Mouse (Mus musculus) C2C12 (cell line): ENCODE measurements around the gene Rad51b. TPM values are rescaled to one million over a fixed set of nuclear protein-coding genes. Genes with fewer than 3 reads are reported as not detected.

Source experiments
- H3K27me3 ChIP-seq: one replicate; pipeline ENCODE4 v1.6.1; 2011; ENCODE audit not compliant: control insufficient read depth, insufficient read depth, insufficient read length
- H3K36me3 ChIP-seq: one replicate; pipeline ENCODE4 v1.6.1; 2011; ENCODE audit not compliant: control insufficient read depth, insufficient read depth
- H3K4me3 ChIP-seq: one replicate; pipeline ENCODE4 v1.5.1; 2011; ENCODE audit warnings: mild to moderate bottlenecking, control low read depth; ENCODE audit not compliant: poor library complexity, insufficient read depth, severe bottlenecking
- H3K79me2 ChIP-seq: one replicate; pipeline ENCODE4 v1.6.1; 2011; ENCODE audit not compliant: control insufficient read depth, insufficient read depth
- H3K79me3 ChIP-seq: one replicate; pipeline ENCODE4 v1.6.1; 2011; ENCODE audit warnings: low read depth, control low read depth
- H3ac ChIP-seq: one replicate; pipeline ENCODE3; 2011; ENCODE audit warnings: low read depth; ENCODE audit not compliant: control insufficient read depth, insufficient read length
- CEBPB ChIP-seq: IDR thresholded peaks from one replicate; pipeline ENCODE4 v1.6.1; 2011; ENCODE audit warnings: low read depth, mild to moderate bottlenecking, control low read depth, moderate library complexity
- CTCF ChIP-seq: IDR thresholded peaks from one replicate; pipeline ENCODE4 v1.5.1; 2011; ENCODE audit not compliant: control insufficient read depth, insufficient read depth, insufficient read length
- FOSL1 ChIP-seq: IDR thresholded peaks from one replicate; pipeline ENCODE4 v1.8.0; 2011; ENCODE audit warnings: mild to moderate bottlenecking, low read length; ENCODE audit not compliant: poor library complexity, insufficient read depth, severe bottlenecking
- MAX ChIP-seq: IDR thresholded peaks from one replicate; pipeline ENCODE4 v1.6.1; 2011; ENCODE audit warnings: mild to moderate bottlenecking, control low read depth
- MYOD1 ChIP-seq: IDR thresholded peaks from one replicate; pipeline ENCODE4 v1.6.1; 2011; ENCODE audit warnings: low read depth; ENCODE audit not compliant: control insufficient read depth, insufficient read length
- MYOG ChIP-seq: IDR thresholded peaks from one replicate; pipeline ENCODE4 v1.6.1; 2011; ENCODE audit not compliant: control insufficient read depth, insufficient read length; ENCODE audit errors: extremely low read depth
- USF1 ChIP-seq: IDR thresholded peaks from one replicate; pipeline ENCODE4 v1.6.1; 2011; ENCODE audit warnings: low read depth, mild to moderate bottlenecking, control low read depth, moderate library complexity
- polyA plus RNA-seq: library from polyadenylated mRNA; unstranded; fragments of >200 nt; fragmentation: generic; extraction: Trizol; gene quantifications from one replicate; pipeline ENCODE4 v1.2.1, GENCODE M21; 2012; ENCODE audit warnings: missing spikeins

Rad51b gene
- polyA plus RNA-seq, 1 experiment = 1.3 TPM

GRCm38 (mm10) chr12:79663131-79663892, 366.2 kb downstream of the Rad51b start:
- H3K79me2 ChIP-seq = no peaks in the 10 kb centered on the region
- no peak overlapping the region for H3K4me3 ChIP-seq
- H3K27me3 ChIP-seq = no peaks in the 10 kb centered on the region
- H3K79me3 ChIP-seq = no peaks in the 10 kb centered on the region
- no peak overlapping the region for H3ac ChIP-seq
- TF ChIP-seq MAX (no peak), FOSL1 (no peak), MYOD1 (no peak), USF1 (no peak), CEBPB (no peak), MYOG (no peak), CTCF (no peak)
- no peaks in the 10 kb centered on the region for H3K36me3 ChIP-seq

DNA sequence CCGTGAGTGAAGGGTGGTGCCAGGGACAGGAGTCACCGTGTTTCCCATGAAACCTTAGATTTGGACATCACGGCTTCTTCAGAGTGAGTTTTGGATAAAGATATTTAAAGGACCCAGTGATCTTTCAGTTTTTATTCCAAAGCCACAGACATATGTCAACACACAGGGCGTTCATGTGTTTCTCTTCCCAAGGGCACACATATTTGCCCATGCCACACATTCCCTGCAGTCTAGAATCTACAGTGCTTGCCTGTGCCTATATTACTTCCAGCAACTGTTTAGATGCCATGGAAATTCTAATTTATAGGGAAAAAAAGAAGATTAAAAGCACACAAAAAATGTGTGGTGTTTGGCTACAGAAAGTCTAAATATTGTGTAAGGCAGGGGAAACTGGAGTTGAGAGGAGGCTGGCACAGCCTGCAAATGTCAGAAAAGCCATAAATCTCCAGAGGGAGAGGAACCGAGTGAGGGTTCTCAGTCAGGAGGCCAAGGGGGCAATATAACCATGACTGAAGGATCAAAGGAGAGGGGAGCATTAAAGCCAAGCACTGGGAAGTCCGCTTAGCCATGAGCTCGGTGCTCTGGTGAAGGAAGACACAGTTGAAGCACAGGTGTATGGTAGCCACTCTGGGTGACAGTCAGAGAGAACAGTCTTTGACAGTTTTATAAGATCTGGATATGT, 367.0 kb downstream of the Rad51b start:
- TF ChIP-seq MYOD1 (no peak), MYOG (no peak), CEBPB (no peak)
- H3K79me2 ChIP-seq = no peaks in the 10 kb centered on the region
- H3K4me3 ChIP-seq = no peak overlapping the region
- no peak overlapping the region for H3ac ChIP-seq
- no peaks in the 10 kb centered on the region for H3K79me3 ChIP-seq
- H3K36me3 ChIP-seq = no peaks in the 10 kb centered on the region
- no peaks in the 10 kb centered on the region for H3K27me3 ChIP-seq

GRCm38 (mm10) chr12:79674846-79675439, 377.9 kb downstream of the Rad51b start:
- Histone ChIP-seq H3K79me3 (no peaks in the 10 kb centered on the region), H3K27me3 (no peaks in the 10 kb centered on the region), H3K4me3 (no peak overlapping the region), H3K79me2 (no peaks in the 10 kb centered on the region), H3ac (no peak overlapping the region), H3K36me3 (no peaks in the 10 kb centered on the region)
- TF ChIP-seq MYOD1 = no peak
- TF ChIP-seq MYOG = no peak
- no peak for TF ChIP-seq CTCF
- no peak for TF ChIP-seq USF1
- TF ChIP-seq MAX = no peak
- no peak for TF ChIP-seq FOSL1
- TF ChIP-seq CEBPB = no peak

GRCm38 (mm10) chr12:79675440-79676176, 378.5 kb downstream of the Rad51b start:
- H3K27me3 ChIP-seq = no peaks in the 10 kb centered on the region
- no peaks in the 10 kb centered on the region for H3K79me2 ChIP-seq
- no peaks in the 10 kb centered on the region for H3K79me3 ChIP-seq
- no peaks in the 10 kb centered on the region for H3K36me3 ChIP-seq
- no peak overlapping the region for H3ac ChIP-seq
- no peak overlapping the region for H3K4me3 ChIP-seq
- TF ChIP-seq CTCF = no peak
- no peak for TF ChIP-seq FOSL1
- TF ChIP-seq MYOD1 = no peak

- Histone ChIP-seq H3K27me3 (no peaks in the 10 kb centered on the region), H3K79me3 (no peaks in the 10 kb centered on the region), H3ac (no peak overlapping the region), H3K4me3 (no peak overlapping the region), H3K36me3 (no peaks in the 10 kb centered on the region), H3K79me2 (no peaks in the 10 kb centered on the region)
- TF ChIP-seq CTCF (no peak), MAX (no peak), USF1 (no peak), MYOG (no peak), FOSL1 (no peak)
Measured at GRCm38 (mm10) chr12:79676251-79676650, 379.2 kb downstream of the Rad51b start.

GRCm38 (mm10) chr12:79676896-79677295, 379.8 kb downstream of the Rad51b start:
- H3K36me3 ChIP-seq = no peaks in the 10 kb centered on the region
- TF ChIP-seq MAX (no peak), FOSL1 (no peak), USF1 (no peak), CEBPB (no peak), MYOG (no peak), CTCF (no peak), MYOD1 (no peak)
- no peaks in the 10 kb centered on the region for H3K27me3 ChIP-seq
- H3K79me2 ChIP-seq = no peaks in the 10 kb centered on the region
- no peak overlapping the region for H3K4me3 ChIP-seq
- H3ac ChIP-seq = no peak overlapping the region
- H3K79me3 ChIP-seq = no peaks in the 10 kb centered on the region
